Mouse (Mus musculus) inflammation-experienced regulatory T-cells, adult 6 months (primary cell): ENCODE results near the gene Npas1. TPM values are rescaled to one million over a fixed set of nuclear protein-coding genes. Genes with fewer than 3 reads are reported as not detected.
A peak's percentile ranks its signal among the peaks of the same experiment; 100 is the strongest.

ENCODE experiments used
- ATAC-seq: one replicate; pipeline ENCODE4 v1.8.0; 2017
- polyA plus RNA-seq, 3 experiments: library from polyadenylated mRNA; unstranded; fragments of 100-300 nt; shearing (Covaris generic); gene quantifications; one replicate each; pipeline ENCODE4 v1.2.1; 2017

The Npas1 gene
- polyA plus RNA-seq, 3 experiments from 2014 or later: 0.18 to 0.24 TPM; not detected in 1

DNA sequence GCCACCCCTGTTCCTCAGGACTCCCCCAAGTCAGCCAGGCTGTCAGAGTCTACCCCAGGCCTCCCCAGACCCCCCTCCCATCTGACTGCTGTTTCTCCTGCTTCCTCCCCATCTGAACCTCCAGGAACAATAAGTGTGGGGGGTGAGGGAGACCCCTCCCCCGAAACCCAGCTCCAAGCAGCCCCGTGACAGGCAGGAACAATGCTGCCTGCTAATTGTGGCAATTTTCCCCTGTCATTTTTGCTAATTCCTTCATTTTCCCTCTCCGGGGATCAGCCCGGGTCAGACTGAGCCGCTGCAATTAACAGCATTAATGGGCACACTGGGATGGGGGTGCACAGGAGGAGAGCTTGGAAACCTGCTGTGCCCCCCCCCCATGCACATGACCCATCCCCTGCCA lies 9.4 kb downstream of the Npas1 start:
- no peak for ATAC-seq

- ATAC-seq: peak; percentile 19
These were observed 11.0 kb downstream of the Npas1 start for GRCm38 (mm10) chr7:16466565-16466964.

- ATAC-seq: no peak
These were observed 12.0 kb downstream of the Npas1 start for GRCm38 (mm10) chr7:16465568-16465967.

DNA sequence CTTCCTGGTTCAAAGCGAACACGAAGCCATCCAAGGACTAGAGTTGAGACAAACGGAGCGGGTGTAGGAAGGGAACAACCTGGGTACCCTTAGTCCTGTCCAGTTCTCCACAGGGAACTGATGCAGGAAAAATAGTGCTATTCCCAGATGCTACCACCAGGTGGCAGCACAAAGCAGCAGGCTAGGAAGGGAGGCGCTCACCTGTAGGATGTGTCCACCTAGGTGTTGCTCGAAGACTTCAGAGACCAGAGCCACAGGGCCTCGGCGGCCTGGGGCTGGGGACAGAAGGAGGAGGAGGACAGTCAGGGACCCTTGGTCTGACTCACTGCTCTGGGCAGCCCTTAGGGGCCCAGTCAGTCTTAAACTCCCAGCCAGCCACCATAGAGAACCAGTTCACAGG lies 12.4 kb downstream of the Npas1 start:
- peak; percentile 53 for ATAC-seq

- peak; percentile 75 for ATAC-seq
These were observed 14.3 kb downstream of the Npas1 start for GRCm38 (mm10) chr7:16463214-16463613.

- no peak for ATAC-seq
These were observed 15.8 kb downstream of the Npas1 start for GRCm38 (mm10) chr7:16461705-16462104.

DNA sequence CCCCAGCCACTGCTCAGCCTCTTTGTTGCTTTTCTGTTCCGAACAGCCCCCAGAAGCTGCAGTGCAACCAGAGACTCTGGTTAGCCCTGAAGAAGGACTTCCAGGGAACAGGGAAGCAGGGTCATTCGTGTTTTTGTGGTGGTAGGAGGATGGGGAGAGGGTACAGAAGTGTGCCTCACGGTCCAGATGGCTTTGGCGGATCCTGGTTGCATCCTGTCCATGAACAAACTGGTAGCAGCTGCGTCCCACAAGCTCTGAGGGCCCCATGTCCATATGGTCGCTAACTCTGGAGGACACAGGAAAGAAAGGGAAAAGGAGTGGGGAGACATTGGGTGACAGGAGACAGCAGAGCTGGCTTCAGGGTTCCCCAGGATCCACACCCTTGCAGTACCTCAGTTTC lies 16.4 kb downstream of the Npas1 start:
- no peak for ATAC-seq

GRCm38 (mm10) chr7:16460566-16460965 lies 17.0 kb downstream of the Npas1 start:
- no peak for ATAC-seq

DNA sequence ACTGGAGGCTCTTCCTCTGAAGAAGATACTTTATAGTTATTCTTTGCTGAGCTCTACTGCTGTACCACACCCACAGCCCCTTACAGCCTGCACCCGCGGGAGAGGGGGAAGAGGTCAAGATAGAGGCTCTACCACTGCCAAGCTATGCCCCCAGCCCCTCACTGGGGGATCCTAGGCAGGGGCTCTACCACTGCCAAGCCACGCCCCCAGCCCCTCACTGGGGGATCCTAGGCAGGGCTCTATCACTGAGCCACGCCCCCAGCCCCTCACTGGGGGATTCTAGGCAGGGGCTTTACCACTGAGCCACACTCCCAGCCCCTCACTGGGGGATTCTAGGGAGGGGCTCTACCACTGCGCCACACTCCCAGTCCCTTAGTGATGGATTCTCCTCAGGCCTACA lies 21.2 kb downstream of the Npas1 start:
- no peak for ATAC-seq

DNA sequence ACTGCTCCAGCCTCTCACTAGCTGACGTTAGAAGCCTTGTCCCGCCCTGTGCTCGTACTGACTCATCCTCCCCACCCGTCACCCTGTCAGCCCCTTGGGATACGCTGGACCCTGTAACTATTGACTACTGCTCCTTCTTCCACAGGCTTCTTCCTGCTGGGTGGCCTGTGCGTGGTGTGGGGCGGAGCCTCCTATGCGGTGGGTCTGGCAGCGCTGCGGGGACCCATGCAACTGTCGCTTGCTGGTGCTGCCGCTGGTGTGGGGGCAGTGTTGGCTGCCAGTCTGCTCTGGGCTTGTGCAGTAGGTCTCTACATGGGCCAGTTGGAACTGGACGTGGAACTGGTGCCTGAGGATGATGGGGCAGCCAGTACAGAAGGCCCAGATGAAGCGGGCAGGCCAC lies 22.5 kb downstream of the Npas1 start:
- ATAC-seq: no peak

DNA sequence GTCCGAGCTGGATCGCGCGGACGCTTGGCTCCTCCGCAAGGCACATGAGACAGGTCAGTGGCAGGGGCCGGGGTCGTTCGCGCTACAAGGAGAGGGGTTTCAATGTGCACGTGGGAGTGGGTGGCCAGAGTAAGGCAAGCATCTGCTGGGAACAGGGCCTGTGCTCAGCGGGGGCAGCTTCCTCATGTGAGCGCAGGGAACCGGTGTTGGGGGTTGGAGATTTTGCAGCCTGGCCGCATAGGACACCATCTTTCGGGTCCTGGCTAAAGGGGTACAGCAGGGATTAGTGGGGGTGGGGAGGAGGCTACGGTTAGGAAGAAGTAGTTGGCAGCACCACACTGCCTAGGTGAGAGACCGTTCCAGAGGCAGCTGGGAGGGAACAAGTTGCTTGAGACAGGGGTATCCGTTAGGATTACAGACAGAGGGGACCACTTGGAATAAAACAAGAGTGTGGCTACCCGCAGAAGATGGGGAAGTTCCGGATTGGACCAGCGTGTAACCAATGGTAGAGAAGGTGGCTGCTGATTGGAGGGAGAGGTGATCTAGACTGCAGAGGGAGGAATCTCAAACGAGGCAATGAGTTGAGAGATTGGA lies 24.3 kb downstream of the Npas1 start:
- peak; percentile 19 for ATAC-seq

- ATAC-seq: peak; percentile 99
These were observed 24.9 kb downstream of the Npas1 start, which contains the start of gene Tmem160 for GRCm38 (mm10) chr7:16452587-16453073. Gene Tmem160, plus strand, starts transcription at chr7:16452779.

DNA sequence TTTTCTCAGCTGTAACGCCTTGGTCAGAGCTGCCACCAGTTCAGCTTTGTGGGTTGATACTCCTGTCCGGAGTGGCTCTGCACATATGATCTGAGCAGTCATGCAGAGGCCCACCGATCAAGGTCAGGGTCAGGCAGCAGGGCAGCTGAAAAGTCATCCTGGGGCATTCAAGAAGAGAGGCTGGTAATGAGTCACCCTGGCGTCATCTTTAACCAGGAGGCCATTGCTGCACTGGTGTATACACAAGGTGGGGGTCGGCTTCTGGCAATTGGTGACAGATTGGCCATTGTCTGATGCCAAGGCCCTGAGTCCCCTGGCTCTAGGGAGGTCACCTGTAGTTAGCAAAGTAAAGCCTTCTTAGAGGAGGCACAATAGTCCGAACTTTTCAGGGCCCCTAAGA lies 25.9 kb downstream of the Npas1 start:
- ATAC-seq: no peak

DNA sequence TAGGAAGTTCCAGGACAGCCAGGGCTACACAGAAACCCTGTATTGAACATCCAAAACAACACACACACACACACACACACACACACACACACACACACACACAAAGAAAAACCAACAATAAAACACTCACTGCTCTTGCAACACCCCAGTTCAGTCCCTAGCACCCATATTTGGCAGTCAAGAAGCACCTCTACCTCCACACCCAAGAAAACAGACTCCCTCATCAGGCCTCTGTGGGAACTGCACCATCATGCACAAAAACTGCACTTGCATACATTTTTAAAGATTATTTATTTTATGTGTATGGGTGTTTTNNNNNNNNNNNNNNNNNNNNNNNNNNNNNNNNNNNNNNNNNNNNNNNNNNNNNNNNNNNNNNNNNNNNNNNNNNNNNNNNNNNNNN lies 36.3 kb downstream of the Npas1 start:
- ATAC-seq: no peak

DNA sequence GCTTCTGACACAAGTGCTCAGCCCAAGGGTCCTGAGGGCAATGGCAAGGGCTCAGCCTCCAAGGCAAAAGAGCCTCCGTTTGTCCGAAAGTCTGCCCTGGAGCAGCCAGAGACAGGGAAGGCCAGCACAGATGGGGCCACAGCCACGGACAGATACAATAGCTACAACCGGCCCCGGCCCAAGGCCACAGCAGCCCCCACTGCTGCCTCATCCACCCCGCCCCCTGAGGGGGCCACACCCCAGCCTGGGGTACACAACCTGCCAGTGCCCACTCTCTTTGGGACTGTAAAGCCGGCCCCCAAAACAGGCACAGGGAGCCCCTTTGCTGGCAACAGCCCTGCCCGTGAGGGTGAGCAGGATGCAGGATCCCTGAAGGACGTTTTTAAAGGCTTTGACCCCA lies 42.4 kb downstream of the Npas1 start:
- no peak for ATAC-seq

GRCm38 (mm10) chr7:16433352-16433971 lies 44.1 kb downstream of the Npas1 start:
- no peak for ATAC-seq

DNA sequence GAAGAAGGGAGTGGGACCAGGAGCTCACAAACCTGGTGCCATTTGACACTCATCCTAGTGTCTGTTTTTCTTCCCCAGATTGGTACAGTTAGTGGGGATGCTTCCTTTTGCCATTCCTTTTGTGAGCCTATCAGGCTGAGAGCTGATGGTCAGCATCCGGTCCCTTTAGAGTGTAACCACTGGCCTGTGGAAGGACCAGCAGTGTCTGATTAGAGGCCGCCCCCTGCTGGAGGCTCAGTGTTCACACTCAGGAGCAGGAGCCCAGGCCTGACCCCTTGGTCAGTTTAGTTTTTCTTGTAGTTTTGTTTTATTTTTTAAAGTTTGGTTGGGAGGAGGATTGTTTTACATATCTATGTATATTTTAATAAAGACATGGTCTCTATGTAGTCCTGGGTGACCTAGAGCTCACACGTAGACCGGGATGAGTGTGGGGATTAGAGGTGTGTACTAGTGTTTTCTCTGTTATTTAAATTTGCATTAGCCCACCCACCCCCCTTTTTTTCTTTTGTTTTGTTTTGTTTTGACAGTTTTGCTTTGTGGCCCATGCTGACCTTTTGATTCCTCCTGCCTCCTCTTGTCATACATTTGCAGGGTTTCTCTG lies 51.3 kb downstream of the Npas1 start:
- ATAC-seq: peak; percentile 54

GRCm38 (mm10) chr7:16425721-16426120 lies 51.8 kb downstream of the Npas1 start:
- no peak for ATAC-seq

DNA sequence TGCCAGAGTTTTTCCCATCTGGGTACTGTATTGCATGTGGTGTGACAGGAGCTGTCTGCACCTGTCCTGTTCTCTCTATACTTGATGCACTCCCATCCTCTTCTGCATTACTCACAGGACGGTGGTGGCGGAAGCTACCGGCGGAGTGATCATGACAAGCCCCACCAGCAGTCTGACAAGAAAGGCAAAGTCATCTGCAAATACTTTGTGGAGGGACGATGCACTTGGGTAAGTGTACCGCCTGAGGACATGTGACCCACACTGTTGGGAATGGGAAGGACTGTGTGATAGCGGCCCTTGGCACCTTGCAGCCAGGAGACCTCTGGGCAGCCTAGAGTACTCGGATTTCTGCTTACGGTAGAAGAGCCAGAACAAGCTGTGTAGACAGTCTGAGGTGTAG lies 53.8 kb downstream of the Npas1 start:
- no peak for ATAC-seq

- ATAC-seq: no peak
These were observed 55.2 kb downstream of the Npas1 start for GRCm38 (mm10) chr7:16422222-16422856.

DNA sequence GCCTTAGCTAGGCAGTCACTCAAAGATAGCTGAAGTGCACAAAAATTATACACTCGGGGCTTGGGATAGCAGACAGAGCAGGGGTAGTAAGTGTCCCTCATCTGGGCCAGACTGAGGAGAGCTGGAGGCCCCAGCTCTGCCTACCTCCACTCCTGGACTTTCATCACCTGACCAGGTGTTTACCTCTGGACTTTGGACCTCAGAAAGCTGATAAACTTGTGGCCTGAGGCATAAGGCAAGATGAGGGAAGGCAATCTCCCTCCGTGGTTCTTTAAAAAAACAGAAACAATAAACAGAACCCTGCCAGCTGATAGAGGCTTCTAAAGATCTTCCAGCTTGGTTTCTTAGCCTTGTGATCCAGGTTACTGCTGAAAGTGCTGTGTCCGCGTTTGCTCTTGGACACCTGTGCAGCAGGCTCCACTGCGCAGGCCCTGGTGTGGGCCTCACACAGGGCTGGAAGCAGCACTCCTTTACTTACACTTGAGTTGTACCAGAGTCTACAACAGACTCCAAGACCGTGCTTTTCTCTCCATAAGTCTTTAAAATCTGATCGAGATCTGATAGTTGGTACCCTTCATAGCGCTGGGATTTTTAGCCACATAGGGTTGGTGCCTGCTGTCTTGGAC lies 56.9 kb downstream of the Npas1 start:
- no peak for ATAC-seq

GRCm38 (mm10) chr7:16418713-16419112 lies 58.8 kb downstream of the Npas1 start:
- no peak for ATAC-seq

- no peak for ATAC-seq
These were observed 60.3 kb downstream of the Npas1 start for GRCm38 (mm10) chr7:16417141-16417771.
